Mouse (Mus musculus) thymus, postnatal 10 days (tissue): ENCODE results near the gene Uhmk1.

ENCODE experiments used
- DNase-seq, 2 experiments: peaks; one replicate each; pipeline ENCODE4 v3.0.0; 2021; ENCODE audit warnings: low spot score in 2 of 2

Uhmk1 gene

DNA sequence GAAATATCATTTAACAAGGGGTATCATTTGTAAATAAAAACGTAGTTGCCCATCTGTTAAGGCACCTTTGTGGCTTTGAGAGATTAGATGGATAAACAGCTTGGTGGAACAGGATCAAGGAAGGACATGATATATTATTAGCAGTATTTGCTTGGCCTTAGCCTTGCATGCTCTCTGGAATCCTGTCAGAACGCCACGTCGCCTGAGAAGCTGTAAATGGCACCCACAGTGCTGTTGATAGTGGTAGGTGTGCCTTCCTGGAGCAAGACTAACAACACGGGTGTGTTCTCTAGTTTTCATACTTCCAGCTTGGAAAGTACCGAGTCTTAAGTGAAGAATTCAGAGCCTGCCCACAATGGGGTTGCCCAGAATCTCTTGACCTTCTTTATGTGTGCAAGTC is 39.3 kb downstream of the Uhmk1 start:
- DNase-seq: no peak

DNA sequence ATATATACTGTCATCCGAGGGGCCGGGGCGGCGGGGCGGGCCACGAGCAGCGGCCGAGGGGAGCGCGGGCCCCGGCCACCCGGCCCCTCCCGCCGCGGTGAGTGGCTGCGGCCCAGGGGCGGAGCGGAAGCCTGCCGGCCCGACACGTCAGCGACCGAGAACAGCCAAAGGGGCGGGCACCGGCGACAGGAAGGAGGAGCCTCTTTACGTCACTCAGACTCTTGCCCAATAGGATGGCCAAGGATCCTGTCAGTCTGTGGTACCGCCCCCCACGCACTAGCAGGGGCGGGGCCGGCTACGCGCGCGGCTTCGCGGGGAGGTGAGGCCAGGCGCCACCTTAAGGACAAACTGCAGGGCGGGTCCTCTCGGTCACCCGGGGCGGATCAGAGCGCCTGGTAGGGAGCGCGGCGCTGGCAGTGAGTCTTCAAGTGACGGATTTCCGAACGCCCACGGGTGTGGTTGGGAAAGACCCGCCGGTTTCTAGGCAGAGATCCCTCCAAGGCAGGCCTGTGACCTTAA is 40.3 kb downstream of the Uhmk1 start, which contains the start of gene Uap1:
Gene Uap1 (minus strand): TSS at position 144 of the 519 bp plus-strand sequence.
- peak; percentile 98 for DNase-seq

DNA sequence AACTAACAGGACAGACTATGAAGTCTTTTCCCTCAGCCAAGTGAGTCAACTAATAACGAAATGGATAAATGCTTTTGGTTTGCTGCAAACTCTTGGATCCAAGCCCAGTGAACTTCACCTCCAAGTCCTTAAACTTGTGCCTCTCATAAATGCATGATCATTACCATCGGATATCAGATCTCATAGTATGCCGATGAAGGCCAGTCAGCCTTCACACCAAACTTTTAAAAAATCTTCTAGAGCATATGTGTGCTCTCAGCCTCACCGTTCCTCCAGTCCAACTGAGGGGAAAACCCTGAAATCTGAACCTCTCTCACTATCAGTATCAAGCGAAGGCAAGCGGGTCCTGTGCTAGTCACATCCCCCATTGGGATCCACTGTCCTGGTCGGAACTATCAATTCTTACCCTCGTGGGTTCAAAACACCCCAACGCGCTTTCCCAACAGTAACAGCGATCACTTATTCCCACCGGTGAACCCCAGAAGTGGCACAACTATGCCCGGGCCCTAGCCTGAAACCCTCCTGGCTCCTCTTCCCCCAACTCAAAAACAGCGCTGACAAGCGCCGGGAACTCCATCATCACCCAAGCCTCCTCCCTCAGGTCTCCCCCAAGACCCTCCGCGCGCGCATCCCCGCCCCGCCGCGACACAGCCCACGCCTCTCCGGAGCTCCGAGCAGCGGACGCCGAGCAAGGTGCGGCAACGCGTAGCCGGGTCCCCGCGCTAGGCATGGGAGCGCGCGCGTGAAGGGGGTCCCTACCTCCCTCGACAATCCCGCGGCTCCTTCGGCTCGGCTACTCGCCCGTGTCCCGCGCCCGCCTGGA is 41.0 kb downstream of the Uhmk1 start:
- DNase-seq: peak; percentile 69 to 77

DNA sequence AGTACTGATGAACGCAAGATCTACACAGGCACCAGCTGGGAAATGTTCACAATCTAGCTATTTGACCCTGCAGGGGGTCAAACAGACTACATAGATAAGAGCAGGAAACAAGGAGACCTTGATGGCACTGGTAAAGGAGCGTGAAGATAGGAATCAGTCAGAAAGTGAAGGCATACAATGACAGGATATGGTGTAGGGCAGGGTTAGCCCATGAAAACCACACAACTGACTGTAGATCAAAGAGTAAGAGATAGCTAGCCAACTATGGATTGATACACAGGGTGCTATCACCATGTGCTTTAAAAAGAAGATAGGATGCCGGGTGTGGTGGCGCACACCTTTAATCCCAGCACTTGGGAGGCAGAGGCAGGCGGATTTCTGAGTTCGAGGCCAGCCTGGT is 47.4 kb downstream of the Uhmk1 start:
- DNase-seq: no peak

DNA sequence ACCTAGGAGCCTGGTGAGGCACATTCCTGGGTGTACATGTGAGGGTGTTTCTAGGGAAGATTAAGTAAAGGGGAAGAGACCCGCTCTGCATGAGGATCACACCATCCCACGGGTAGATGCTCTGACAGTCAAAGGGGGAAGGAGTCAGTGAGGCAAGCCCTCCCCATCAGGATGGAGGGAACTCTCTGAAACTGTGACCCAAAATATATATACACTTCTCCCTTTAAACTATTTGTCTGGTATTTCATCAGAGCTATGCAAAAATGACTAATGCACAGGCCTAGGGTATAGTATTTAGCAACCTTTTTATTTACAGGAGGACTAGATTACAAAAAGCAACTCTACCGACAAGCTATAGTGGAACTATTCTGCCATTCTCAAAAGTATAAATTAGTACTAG is 50.3 kb downstream of the Uhmk1 start:
- DNase-seq: no peak

DNA sequence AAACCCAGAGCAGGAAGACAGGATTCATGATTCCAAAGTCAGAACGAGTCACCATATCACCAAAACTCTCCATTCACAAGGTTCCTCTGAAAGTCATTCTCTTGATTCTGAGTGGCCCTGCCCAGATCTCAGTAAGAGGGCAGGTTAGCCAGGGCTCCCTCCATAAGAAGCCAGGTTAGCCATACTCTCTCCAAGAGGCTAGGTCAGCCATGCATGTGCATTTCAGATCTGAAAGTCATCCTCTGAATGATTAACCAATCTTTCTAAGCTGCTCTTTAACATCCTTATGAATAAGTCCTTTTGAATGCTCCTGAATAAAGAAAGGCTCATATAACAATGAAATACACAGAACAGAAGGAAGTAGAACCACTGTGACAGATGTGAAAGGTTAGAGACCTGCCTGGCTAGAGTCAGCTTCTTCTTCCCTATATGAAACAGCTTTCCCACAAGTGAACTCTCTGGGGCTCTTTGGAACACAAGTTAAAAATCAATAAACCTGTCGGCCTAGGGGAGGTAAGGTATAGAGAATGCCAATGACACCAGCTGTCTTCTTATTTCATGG is 51.1 kb downstream of the Uhmk1 start:
- no peak for DNase-seq

DNA sequence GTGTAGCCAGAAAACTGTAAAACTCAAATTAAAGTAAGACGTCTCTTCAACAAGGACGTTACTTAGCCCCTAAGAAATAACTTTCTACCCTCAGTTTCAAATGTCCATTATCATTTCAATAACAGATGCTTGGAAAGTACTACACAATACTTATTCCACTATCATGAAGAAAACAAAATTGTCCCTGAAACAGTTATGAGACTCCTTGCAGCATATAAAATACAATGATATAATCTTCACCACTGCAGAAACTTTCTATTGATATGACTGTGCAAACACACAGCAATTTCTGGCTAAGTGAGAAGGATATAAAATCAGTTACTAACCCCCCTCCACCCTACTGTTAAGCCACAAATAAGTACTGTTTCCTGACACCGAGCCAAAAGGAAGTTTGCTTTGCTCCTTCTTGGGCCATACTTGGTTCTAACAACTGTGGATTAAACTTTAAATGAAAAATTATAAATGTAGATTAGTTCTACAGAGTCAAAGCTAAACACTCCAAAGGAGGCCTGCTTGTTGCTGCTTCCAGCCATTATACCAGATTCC is 51.7 kb downstream of the Uhmk1 start:
- DNase-seq: no peak

DNA sequence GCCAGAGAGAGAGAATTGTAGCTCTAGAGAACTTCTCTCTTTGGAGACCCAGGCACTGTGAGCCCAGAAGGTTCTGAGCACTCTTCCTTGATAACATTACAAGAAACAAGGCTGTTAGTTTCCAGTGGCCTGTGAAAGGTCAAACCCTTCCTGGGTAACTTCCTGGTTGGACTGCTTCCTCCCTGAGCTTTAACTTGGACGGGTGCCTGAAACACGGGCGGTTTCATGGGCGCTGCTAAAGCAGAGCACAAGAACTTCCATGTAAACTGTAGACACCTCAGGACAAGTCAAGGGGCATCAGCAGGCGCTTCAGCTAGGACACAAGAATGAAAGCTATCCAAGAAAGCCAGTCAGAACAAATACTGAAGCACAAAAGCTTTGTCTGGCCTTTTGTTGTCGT is 53.3 kb downstream of the Uhmk1 start:
- no peak for DNase-seq

DNA sequence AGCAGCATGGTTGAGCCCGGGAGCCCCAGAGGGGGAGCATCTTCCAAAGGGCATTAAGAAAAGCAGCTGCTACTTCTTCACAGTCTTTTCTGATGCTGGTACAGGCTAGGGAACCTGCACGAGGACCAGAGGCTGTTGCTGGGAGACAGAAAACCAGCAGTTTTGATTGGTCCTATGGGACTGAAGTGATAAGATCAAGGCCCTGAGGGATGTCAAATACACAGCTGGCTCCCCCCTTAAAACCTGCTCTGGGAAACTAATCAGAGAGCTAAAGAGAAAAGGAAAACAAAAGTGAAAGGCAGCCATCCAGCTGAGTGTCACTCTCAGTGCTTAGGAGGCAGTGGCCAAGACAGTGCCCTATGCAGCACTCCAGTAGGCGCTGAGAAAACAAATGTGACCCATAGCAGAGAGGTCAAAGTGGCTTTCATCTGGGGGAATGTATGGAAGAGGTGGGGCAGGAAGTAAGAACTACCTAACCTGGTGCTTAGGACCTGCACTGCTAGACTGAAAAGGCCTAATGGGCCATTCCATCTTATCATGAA is 54.7 kb downstream of the Uhmk1 start:
- no peak for DNase-seq

DNA sequence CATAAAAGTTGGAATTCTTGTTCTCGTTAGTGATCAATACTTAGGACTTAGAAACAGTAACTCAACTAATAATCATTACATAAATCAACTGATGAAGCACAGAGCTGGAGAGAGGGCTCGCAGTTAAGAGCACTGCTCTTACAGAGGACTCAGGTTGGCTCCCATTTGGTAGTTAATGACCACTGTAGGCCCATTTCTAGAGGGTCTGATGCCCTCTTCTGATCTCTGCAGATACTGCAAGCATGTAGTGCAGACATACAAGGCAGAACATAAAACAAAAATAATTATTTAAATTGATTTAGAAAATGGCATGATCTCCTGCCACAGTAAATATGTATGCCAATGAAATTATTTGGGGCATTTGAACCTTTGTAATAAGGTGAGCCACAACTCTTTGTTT is 55.5 kb downstream of the Uhmk1 start:
- no peak for DNase-seq

DNA sequence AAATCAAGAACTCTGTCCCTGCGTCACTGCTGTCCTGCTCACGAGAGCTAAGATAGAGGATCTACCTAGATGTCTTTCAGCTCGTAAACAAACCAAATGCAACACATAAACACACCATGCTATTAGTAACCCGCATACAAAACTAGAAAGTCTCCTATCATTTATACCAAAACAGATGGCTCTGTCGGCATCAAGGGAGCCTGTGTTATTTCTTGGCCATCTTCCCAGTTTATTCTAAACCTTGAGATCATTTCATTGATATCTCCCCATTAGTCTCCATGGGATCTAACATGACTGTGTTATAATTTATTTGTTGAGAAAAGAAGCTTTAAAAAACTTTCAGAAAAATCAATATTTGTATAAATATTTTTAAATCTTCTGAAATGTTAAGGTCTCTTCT is 59.4 kb downstream of the Uhmk1 start:
- DNase-seq: no peak

DNA sequence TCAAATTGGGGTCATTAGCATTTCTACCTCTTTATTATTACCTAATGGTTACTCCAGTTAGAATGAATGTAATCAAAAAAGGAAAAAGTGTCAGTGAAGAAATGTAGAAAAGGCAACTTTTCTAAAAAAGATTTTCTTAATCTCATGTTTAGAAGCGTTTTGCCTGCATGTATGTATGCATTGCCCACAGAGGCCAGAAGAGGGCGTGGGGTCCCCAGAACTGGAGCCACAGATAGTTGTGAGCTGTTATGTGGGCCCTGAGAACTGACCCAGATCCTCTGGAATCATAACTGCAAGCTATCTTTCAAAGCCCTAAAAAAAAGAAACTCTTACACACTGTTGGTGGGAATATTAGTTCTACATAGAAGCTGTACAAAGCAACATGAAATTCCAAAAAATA is 59.9 kb downstream of the Uhmk1 start:
- no peak for DNase-seq

DNA sequence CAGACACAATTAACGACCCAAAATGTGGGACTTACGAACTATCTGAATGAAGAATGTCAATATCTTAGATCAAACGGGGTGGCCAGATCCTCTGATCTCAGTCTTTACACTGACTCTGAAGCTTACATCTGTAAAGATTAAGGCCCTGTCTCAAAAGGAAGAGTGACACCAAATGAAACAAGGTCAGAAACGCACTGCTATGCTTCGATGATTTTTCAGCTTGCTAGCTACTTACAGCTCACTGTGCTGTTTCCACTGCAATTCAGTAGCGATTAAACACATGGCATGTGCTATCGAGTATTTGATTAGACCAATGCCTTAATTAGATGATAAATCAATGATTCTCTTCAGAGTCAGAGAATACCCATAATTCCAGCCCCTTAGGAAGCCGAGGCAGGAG is 61.2 kb downstream of the Uhmk1 start:
- DNase-seq: no peak

DNA sequence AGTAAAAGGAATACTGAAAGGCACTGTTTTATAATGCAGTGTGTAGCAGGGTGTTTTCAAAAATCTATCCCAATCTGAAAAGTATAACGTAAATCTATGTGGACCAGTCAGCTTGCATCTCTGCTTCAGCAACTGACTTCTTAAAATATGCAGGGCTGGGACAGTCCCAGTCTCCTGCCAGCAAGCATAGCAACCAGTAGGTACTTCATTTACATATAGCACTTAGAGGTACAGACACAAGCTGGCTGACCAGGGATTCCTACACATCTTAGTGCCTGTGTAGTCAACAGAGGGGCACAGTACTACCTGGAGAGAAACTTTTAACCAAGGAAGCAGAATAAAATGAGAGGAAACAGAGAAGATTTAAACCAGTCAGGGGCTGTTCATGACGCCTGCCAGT is 62.6 kb downstream of the Uhmk1 start:
- no peak for DNase-seq

DNA sequence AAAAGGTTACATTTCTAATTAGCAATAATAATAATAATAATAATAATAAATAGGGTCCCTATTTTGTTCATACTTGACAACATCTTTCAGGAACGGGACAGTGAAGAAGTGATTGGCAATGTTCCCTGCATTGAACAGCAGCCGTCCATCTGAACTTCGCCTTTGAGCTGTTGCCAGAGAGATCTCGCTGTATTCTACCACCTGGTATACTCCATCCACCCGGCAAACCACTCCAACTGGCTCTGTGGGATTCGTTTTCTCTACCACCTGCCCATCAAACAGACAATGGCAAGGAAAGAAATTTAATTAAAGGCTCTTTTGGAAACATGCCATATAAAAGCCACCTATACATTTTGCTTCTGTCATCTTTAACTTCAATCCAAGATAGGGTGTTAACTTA is 64.3 kb downstream of the Uhmk1 start:
- no peak for DNase-seq

DNA sequence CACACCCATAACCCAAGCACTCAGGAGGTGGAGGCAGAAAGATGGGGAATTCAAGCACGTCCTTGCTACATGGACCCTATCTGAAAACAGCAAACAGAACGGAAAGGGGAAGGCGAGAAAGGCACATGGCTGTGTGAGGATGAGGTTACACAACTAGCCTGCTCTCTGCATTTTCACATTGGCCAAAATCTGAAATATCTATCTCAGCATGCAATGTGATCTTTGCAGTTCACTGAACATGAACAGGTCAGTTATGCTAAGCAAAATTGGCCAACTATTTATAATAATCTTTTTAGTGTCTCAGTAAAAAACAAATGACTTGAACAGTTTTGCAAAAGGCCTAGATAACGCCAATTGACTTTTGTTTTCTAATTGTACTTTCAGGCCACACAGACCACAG is 65.4 kb downstream of the Uhmk1 start:
- DNase-seq: no peak

DNA sequence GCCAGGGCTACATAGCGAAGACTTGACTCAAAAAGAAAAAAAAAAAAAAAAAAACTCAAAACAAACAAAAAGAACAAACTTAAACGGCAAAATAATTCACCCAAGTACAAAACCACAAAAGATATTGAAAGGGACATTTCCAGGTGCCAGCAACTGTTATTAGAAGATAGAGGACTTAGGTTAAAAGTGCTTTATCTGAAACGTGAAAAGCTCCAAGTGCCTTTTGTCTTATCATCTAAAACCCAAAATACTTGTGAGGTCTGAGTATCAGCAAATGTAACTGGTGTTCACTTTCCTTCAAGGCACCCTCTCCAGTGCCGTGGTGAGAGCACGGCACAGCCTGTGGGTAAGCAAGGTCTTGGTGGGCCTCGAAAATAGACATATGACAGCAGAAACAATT is 66.7 kb downstream of the Uhmk1 start:
- DNase-seq: no peak

DNA sequence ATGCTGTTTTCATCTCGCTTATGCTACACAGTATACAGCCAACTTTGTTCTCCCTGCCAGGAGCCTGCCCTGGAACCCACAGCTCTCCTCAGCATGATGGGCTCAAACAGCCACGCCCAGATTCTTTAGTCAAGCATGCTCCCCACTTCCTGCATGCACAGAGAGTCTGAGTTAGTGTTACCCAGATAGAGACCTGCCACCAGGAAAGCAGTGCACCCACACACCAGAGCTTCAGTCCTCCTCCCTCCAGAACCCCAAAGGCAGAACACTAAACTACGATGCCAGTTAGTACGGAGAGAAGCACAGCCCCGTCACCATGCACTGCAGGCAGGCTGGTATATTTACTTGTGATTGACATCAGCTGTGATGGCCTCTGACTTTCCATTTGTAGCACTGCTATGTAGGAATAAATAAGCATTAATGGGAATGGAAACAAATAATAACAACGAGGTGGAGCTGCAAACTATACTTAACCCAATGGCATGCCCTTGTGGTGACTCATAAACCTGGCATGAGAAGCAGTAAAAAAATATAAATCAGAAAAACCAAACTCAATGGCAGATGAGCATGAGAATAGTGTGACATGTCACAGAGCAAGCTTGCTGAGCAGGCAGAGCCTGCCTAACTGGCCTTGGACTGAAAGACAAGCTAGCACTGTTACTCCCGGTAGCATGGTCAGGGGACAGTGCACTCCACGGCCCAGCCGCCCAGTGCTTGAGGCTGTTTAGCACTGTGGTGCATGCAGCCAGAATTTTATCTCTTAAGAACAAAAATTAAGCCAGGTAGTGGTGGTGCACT is 67.3 kb downstream of the Uhmk1 start:
- peak in 1 of 2 experiments; percentile 10 for DNase-seq

DNA sequence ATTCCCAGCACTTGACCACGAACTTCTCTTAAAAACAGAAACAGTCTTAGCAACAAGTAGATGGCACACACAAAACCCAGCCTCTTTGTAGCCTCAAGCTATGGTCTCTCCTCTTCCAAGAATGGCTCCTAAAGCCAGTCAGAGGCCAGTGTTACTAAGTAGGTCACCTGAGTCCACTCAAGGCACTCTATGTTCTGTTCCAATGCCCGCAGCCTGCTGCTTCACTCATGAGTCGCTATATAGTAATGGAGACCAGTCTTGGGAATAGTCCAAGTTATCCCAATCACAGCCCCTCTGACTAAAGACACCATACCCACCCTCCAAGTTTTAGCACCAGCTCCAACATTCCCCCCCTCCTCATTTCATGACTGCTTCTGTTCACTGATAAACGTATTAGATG is 69.6 kb downstream of the Uhmk1 start:
- no peak for DNase-seq
